Mouse (Mus musculus) frontal cortex, adult (tissue): ENCODE results near the gene 1700034J05Rik.

Experiments
- ATAC-seq: cut with Nextera tagmentation; 2 replicates; pipeline ENCODE4 v1.9.2; 2017; ENCODE audit warnings: mild to moderate bottlenecking, moderate library complexity, mixed read lengths; ENCODE audit not compliant: low TSS enrichment

1700034J05Rik gene

DNA sequence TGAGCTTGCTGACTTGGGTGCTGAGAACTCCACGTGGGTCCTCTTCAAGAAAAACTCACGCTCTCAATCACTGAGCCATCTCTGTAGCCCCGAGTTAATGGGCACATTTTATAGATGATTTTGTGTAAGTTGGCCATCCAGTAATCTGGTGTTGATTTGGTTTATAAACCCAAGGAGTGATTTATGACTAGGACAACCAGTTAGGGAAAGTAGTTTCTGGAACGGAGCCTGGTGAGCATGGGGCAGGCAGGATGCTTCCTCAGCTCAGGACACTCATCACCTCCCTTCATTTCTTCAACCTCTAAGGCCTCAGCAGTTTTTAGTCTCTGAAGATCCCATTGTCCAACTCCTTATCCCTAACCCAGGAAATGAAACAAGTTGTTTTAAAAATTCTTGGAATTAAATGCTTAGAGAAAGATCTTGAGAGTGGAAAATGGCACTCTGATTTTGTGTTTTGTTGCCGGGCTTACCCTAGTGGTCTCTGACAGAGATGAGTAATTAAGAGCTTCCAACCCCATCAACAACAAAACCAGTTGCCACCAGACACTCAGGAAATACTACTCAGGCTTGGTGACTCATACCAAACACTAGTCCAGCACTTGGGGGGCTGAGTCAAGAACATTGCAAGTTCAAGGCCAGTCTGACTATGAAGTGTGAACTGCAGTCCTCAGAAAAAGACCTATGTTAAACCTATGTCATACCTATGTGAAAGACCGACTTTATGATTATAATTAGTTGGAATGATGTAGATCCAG, 9.4 kb upstream of the 1700034J05Rik start:
- ATAC-seq: no peak

GRCm38 (mm10) chr6:146961832-146962481, 7.7 kb upstream of the 1700034J05Rik start:
- peak; percentile 33 for ATAC-seq

DNA sequence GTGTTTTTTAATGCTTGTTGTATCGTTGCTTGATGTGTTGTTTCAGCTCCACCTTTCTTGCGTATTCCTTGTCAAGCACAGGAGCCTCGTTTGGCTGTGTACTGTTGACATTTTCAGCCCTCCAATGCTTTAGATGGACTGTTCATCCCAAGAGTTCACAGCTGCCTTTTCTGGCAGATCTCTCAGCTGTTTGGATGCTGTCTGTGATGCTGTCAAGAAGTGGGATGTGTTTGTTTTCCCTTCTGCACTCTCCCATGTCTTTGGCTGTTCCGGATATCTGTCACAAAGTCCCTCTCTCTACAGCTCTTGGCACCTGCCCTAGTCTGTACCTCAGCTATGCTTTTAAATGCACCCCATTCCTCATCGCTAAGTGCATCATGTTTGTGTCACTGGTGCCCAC, 6.7 kb upstream of the 1700034J05Rik start:
- ATAC-seq: no peak

GRCm38 (mm10) chr6:146959908-146960680, 5.9 kb upstream of the 1700034J05Rik start:
- peak; percentile 55 for ATAC-seq

- ATAC-seq: peak; percentile 21
Measured at GRCm38 (mm10) chr6:146958694-146959093, 4.5 kb upstream of the 1700034J05Rik start.

- ATAC-seq: peak; percentile 10; the same call in 1 of the 2 replicates
Measured at GRCm38 (mm10) chr6:146956961-146957360, 2.7 kb upstream of the 1700034J05Rik start.

GRCm38 (mm10) chr6:146955896-146956295, 1.7 kb upstream of the 1700034J05Rik start:
- peak; percentile 48 for ATAC-seq

DNA sequence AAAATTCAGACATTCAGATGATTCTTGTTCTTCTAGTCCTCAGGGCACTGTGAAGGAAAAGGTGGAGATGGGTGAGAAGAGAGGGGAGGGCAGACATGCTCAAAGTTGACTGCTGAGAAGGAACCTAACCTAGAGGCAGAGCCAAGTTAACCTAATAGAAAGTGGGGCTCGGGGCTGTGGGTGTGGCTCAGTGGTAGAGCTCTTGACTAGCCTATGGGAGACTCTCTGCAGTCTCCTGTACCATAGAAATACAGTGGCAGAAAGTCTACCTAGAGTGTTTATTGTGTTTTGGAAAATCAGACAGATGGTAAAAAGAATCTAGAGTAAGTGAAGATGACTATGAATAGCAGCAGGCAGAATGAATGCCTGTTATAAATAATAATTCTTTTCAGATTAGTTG, 1.3 kb upstream of the 1700034J05Rik start:
- ATAC-seq: peak; percentile 9

DNA sequence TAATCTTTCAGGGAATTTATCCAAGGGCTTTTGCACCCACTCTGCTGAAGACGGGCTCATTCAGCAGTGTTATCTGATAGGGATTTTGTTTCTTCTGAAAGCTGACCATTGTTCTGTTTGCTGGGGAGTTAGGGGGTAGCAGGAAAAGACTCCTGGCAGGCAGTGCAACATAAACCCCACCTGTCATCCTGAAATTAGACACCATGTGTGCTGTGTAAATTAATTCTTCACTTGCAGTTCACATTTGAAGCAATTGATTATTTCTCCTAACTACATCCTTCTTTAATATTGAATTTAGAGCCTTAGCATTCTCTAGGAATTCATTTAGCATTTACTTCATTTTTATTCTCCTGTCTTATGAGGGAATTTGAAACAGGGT, 3.8 kb downstream of the 1700034J05Rik start:
- ATAC-seq: no peak

GRCm38 (mm10) chr6:146949682-146950453, 4.4 kb downstream of the 1700034J05Rik start:
- no peak for ATAC-seq

DNA sequence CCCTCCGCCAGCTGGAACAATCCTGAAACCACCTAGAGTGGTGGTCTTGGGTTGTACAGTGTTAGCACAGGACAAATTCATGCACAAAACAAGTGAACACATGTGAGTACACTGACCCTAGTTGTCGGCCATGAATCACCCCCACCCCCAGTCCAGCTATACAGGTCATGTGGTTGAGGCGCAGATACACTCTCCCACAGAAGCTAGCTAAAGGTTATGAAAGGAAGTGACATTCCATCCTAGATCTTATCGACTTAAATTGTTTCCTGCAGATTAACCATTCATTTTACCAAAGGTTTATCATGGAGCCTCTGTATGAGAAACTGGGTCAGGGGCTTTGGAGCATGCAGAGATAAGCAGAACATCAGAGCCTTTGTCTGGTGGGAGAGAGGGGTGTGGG, 7.0 kb downstream of the 1700034J05Rik start:
- ATAC-seq: no peak

DNA sequence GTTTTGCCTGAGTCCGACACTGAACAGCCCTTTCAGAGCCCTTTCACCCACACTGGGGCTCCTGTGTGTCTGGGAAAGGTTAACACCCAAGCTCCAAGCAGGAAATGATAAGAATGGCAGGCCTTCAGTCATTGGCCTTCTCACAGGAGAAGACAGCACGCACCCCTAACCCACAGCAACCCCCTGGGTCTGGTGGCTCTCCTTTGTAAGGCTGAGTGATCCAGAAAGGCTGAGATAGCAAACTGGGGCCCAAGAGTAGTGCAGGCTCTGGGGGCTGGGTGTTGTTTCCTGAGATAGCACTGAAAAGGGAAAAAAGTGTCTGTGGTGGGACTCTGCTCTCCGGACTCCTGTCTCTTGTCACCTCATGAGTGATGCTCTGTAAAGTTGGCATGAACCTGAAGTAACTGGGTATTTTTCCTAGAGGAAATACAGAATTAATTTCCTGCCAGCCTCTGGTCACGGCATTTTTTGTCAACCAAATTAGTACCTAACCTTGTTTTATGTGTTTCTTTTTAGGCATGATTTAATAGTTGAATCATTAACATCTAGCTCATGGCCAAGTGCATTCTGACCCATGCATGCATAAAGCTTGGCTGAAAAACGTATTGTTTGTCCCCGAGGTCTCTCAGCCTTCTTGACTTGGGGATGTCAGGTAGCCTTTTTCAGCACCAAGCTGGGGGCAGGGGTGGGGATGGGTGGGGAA, 7.7 kb downstream of the 1700034J05Rik start:
- ATAC-seq: no peak

DNA sequence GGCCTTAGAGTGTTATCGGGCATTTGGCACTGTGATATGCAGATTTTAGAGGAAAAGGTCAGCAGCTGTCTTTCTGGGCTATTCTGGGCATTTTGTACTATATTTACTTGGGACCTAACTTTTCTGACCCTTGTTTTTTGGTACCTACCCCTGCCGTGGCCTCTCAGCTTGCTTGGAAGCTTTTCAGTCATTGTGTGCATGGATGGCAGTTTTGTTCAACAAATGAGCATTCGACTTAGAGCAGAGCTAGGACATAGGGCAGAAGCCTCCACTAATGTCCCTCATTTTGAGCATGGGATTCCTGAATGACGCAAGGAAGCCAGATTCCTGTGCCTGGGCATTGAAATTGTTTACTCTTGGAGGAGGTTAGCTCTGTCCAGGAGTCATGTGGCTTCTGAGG, 9.4 kb downstream of the 1700034J05Rik start:
- ATAC-seq: no peak

GRCm38 (mm10) chr6:146944009-146944408, 10.2 kb downstream of the 1700034J05Rik start:
- no peak for ATAC-seq

DNA sequence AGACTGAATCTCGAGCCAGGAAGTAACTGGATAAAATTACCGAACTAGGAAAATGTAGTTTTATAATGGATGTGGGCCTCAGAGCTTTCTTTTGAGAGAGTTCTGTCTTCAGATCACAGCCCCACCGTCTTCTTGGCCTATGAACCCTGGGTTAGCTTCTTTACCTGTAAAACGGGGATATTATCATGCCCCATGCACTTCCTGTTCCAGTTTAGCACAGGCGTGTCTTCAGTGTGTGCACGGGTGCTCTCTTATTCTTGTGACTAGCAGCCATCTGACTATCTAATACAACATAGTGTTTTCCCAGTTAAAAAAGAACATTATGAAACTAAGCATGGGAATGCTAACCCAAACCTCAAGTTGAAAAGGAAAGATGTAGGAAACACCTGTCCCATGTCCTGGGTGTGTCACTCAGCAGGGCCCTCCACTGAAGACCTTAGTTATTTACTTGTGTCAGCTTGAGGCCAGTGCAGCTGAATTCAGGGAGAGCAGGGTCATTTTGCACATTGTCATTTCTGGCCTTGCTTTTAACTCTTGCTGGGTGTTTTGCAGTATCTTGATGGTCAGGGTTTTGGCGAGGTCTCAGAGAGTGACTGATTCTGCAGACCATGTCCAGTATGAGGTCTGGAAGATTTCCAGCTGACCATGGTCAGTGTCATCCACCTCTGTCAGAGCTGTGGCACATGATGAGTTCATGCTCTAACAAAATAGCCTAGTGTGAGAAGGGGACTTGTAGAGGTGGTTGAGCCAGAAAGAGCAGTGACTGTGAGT, 12.5 kb downstream of the 1700034J05Rik start:
- ATAC-seq: no peak

DNA sequence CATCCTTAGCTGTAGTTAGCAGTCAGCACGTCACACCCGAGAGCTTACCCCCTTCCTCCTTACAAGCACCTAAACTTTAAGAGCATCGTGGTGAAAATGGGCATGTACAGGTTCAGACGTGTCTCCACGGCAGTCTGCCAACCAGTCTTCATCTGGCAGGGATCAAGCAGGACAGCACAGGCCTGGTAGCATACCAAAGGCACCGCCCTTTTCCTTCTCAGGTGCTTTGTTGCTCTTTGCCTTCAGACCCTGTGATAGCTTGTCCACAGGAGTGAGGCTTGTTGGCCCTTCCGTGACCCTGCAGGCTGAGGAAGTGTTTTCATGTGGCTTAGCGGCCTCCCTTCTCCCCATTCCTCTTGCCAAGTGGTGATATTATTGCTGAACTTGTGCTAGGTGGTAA, 15.2 kb downstream of the 1700034J05Rik start:
- no peak for ATAC-seq

DNA sequence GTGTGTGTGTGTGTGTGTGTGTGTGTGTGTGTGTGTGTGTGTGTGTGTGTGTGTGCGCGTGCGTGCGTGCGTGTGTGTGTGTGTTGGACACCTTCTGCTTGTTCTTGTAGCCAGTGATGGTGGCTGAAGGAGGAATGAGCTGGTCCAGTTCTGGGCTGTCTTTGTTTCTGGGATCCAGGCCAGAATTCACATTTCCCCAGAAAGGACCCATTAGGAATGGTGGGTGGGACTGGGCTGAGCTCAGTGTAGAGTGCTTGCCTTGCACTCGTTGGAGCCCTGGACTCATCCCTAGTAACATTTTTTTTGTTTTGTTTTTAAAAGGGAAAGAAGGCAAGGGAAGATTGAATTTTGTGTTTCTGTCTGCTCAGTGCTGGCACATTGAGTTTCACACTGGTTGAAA, 18.3 kb downstream of the 1700034J05Rik start:
- peak; percentile 58; the same call in 1 of the 2 replicates for ATAC-seq

DNA sequence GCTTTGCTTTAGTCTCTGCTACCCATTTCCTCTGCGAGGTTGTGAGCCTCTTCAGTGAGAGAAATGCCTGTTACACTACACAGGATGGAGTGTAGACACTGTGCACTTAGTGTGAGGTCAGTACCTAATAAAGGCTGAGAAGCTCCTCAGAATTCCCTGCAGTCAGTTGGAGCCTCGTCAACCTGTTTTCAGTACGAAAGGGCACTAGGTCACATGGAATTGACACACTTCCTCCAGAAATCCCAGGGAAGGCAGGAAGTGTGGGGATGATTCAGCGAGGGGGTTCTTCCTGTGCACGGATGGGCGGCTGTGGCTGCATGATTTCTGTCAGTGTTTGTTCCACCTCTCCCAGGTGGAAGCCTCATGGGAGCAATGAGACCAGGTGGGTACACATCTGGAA, 21.1 kb downstream of the 1700034J05Rik start:
- ATAC-seq: no peak

GRCm38 (mm10) chr6:146929031-146929430, 25.2 kb downstream of the 1700034J05Rik start:
- no peak for ATAC-seq

- ATAC-seq: no peak
Measured at GRCm38 (mm10) chr6:146928108-146928507, 26.1 kb downstream of the 1700034J05Rik start.
